Mouse (Mus musculus) kidney, postnatal 10 days (tissue): ENCODE measurements around the gene Astl.
"Not testable (repeated sequence)": the region's sequence is repeated elsewhere in the genome, so short reads cannot be mapped to it uniquely, and the experiment has no call there.

Experiments used
- DNase-seq: peaks from one replicate; pipeline ENCODE4 v3.0.0; 2021; ENCODE audit warnings: mixed read lengths

Astl gene

DNA sequence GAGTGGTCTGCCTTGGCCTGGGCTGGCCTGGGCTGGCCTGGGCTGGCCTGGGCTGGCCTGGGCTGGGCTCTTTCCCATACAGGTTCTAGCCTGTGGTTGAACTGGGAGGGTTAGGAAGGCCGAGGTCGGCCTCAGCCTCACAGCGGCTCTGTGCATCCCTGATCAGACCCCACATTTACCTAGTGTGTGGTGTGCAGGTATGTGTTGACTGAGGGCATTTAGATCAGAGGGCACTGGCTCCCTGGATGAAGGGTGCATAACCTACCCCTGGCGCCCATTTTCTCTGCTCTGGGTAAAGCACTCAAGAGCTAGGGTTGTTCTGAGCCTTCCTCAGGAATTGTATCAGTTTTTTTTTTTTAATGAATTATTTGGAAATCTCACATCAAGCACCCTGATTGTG is at the start of gene Astl:
Gene Astl, plus strand, starts transcription at position 224 of the 400 bp plus-strand sequence.
- no peak for DNase-seq

- DNase-seq: no peak
Observed at GRCm38 (mm10) chr2:127292250-127292649, 46.2 kb upstream of the Astl start.

DNA sequence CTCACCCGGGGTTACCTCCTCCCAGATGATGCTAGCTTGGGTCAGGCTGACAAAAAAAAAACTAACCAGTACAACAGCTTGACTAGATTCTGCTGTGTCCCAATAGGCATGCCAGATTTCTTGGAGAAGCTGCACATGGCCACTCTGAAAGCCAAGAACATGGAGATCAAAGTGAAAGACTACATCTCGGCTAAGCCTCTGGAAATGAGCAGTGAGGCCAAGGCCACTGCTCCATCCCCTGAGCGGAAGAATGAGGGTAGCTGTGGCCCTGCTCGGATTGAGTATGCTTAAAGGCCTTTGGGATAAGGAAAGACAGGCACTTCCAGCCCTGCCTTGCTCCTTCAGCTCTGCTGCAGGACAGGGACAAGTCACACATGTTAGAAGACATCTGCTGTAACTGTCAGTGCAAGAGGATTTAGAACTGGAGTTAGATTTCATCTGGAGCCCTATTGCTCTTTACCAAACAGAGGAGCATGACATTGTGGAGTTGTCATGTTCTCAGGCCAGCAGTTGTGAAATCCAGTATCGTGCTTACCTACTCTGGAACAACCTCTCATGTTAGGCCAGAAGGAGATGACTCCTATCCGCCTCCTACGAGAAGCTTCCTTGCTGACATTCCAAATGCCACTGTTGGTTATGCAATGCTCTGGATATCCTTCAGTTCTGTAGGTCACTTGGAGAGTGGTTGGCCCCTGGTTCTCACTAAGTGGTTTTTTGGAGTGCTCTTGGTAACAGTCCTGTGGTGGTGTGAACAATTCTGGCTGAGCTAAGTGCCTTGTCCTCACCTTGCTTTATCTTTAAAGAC is 41.2 kb upstream of the Astl start:
- DNase-seq: no peak

DNA sequence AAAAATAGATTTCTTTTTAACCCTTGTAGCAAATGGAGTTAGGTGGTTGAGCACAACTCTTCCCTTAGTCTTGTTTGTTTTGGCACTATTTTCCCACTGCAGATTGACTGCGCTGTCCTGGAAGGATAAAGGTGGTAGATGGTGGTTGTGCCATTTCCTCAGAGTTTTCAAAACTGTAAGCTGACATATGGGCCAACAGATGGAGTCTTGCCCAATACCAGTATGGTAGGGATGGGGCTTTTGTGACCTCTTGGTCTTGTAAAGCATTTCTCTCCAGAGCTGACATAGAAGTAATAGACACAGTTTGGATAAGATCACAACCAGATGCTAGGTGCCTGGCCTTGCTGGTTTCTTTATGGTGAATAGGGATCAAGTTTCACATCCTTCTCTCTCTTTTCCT is 40.4 kb upstream of the Astl start:
- DNase-seq: no peak

DNA sequence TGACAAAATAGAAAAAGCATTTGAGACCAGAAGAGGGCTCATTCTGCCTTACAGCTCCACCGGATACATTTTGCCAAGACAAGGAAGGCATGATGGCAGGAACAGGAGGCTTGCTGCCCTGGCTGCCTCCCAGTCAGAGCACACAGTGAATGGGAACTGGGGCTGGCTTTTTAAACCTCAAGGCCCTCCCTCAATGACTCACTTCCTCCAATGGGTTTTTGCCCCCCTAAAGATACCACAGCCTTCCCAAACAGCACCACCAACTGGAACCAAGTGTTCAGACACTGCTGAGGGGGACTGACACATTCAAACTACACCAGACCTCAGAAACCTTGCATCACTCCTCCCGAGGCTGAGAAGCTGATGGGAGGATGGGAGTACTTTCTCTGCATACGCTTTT is 37.7 kb upstream of the Astl start:
- DNase-seq: no peak

- DNase-seq: no peak
Observed at GRCm38 (mm10) chr2:127301883-127302282, 36.6 kb upstream of the Astl start.

GRCm38 (mm10) chr2:127304192-127304591 is 34.2 kb upstream of the Astl start:
- not testable (repeated sequence) for DNase-seq

DNA sequence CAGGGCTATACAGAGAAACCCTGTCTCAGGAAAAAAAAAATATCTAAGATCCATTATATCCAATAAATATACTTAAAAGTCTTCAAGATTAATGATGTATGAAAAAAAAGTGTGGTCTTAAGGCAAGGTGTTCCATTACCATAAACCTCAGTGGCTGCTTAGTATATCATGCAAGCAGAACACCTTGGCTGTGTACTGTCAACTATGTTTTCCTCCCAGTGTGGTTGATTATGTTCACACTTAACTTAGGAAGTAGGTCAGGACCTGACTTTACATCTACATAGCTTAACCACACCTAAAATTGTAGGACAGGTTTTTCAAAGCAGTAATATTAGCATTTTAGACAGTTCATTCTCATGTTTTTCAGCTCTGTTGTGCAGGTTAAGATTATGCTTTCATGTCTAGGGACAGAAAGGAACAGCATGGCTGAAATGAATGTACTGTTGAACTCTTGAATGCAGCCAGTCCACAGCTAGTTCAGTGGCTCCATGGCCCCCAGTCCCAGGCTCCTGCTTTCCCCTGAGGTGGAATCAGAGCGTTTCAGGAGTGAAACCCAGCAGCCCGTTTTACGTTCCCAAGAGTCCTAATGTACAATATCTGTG is 33.7 kb upstream of the Astl start:
- no peak for DNase-seq

- no peak for DNase-seq
Observed at GRCm38 (mm10) chr2:127306123-127306522, 32.3 kb upstream of the Astl start.

DNA sequence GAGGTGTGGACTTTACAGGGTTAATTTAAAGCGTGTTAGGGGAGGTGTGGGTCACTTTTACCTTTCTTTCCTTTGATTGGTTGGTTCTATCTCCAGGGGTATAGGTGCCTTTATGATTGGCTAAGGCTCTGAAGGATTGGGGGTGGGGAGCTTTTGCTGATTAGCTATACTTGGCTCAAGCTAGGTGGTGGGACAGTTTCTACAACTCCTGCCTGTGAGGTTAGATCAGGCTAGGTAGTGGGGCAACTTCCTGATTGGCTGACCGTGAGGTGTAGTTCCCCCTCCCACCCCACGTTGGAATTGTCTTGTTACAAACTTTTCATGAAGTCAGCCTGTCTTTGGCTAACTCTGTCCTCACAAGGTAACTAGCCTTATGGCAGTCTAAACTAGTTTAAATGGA is 31.3 kb upstream of the Astl start:
- no peak for DNase-seq

DNA sequence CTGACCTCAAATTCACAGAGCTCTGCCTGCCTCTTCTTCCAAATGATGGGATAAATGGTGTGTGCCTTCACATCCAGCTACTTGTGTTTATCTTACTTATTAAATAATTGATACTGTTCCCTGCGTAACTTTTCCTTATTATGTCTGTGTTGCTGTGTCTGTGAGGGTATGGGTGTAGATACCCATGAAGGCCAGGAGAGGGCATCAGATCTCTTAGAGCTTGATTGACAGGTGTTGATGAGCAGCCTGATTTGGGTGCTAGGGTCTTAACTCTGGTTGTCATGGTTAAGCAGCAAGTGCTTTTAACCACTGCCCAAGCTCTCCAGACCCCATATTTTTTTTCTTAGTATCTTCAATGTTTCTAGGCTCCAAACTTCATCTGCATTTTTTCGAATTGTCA is 29.8 kb upstream of the Astl start:
- no peak for DNase-seq

- DNase-seq: no peak
Observed at GRCm38 (mm10) chr2:127310246-127310645, 28.2 kb upstream of the Astl start.

GRCm38 (mm10) chr2:127310685-127311084 is 27.8 kb upstream of the Astl start:
- DNase-seq: no peak

DNA sequence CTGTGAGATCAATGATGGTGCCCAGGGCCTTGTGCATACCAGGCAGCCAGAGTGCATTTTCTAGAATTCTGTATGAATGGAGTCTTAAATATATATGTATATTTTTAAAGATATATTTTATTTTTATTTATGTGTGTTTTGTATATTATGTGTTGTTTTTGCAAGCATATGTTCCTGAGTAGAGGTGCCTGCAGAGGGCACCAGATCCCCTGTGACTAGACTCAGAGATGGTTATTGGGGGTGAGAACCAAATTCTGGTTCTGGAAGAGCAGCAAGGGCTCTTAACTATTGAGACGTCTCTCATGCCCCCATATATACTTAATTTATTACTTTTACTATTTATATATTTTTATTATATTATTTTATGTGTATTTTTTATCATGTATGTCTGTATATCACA is 27.2 kb upstream of the Astl start:
- no peak for DNase-seq

DNA sequence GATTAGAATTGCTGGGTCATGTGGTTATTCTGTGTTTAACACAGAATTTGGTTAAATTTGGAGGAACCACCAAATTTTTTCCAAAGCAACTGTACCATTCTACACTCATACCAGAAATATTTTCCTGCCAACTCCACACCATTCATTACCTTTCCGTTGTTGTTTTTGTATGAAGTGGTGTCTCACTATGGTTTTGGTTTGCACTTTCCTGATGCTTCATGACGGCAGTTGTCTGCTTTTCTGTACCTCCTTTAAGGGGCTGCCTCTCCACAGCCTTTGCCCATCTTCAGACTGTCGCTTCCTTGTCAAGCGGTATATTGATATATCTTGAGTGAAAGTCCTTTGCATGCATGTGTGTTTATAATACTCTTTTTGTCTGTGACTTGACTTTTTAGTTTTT is 25.6 kb upstream of the Astl start:
- no peak for DNase-seq

GRCm38 (mm10) chr2:127313878-127314277 is 24.6 kb upstream of the Astl start:
- DNase-seq: no peak

DNA sequence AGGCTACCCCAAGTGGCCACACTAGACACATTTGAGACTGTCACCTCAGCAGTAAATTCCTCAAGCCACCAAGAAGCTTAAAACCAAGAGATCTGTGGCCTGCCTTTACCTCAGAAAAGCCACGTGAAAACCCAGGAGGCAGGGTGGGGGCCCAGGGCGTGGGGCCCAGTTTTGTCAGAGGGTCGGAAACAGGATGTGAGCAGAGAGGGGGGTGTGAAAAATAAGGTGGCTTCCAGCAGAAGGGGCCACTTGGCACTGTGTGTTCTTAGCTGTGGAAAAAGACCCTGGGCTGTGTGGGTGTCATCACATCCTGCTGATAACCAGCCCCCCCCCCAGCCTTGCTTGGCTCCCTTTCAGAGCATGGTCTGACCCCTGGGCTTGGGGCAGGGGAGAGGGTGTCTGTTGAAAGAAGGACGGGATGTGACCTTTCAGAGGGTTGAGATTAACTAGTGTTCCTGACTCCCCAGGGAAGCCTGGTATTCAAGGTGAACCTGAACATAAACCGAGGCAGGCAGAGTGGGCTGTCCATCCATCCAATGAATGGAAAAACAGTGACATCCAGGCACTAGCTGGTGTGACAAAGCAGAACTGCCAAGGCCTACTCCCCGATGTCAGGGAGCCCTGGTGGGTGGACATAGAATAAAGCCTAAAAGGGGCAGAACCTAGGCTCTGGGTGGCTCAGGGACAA is 23.8 kb upstream of the Astl start:
- DNase-seq: no peak

GRCm38 (mm10) chr2:127315155-127315470 is 23.3 kb upstream of the Astl start:
- no peak for DNase-seq

GRCm38 (mm10) chr2:127316431-127316830 is 22.0 kb upstream of the Astl start:
- DNase-seq: no peak

- no peak for DNase-seq
Observed at GRCm38 (mm10) chr2:127318136-127318535, 20.3 kb upstream of the Astl start.

- no peak for DNase-seq
Observed at GRCm38 (mm10) chr2:127319071-127319470, 19.4 kb upstream of the Astl start.

DNA sequence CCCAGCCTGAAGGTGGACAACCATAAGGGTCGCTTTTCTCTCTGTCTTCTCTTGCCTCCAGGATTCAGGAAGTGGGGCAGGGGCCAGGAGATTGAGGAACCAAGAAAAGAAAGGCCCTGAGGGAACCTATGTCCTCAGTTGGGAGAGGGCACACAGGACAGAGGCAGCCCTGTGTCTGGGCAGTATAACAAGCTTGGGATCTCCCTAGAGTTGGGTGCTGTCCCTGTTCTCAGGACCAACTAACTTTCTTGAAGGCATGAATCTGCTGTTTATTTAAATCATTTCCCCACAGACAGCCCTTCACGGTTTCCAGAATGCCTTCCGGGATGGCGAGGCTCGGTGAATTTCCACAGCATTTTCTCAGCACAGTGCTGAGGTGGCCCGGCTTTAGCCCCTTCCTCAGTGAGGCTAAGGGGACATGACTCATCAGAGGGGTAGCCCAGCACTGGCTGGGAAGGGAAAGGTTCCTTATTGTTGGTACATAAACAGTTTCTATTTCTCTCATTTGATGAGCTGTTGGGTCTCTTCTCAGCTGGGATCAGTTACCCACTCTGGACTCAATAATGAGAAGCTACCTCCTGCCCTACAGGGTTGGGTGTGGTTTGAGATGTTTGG is 15.7 kb upstream of the Astl start:
- DNase-seq: no peak

- no peak for DNase-seq
Observed at GRCm38 (mm10) chr2:127323667-127324066, 14.8 kb upstream of the Astl start.

GRCm38 (mm10) chr2:127324456-127324855 is 14.0 kb upstream of the Astl start:
- DNase-seq: no peak
